Mouse (Mus musculus) kidney, embryonic 15.5 days (tissue): ENCODE data around the gene Cdc42ep4. TPM values are rescaled to one million over a fixed set of nuclear protein-coding genes. Genes with fewer than 3 reads are reported as not detected.

Experiments
- ATAC-seq: fragments of 200-750 bp; cut with Nextera tagmentation; replicated peaks from 2 replicates; pipeline ENCODE4 v1.8.0; 2017; ENCODE audit warnings: moderate TSS enrichment; ENCODE audit not compliant: low FRiP score
- H3K27ac ChIP-seq: fragments of 300-500 bp; sonication (generic); 2 replicates; pipeline ENCODE4 v1.5.1; 2015; ENCODE audit warnings: mild to moderate bottlenecking, inconsistent platforms
- H3K27me3 ChIP-seq: fragments of 300-500 bp; sonication (generic); 2 replicates; pipeline ENCODE4 v1.6.1; 2015; ENCODE audit warnings: inconsistent platforms
- H3K36me3 ChIP-seq: fragments of 300-500 bp; sonication (generic); 2 replicates; pipeline ENCODE4 v1.6.1; 2015; ENCODE audit warnings: inconsistent platforms
- H3K4me1 ChIP-seq: fragments of 300-500 bp; sonication (generic); 2 replicates; pipeline ENCODE4 v1.6.1; 2015; ENCODE audit warnings: inconsistent platforms
- H3K4me2 ChIP-seq: fragments of 300-500 bp; sonication (generic); 2 replicates; pipeline ENCODE4 v1.6.1; 2015; ENCODE audit warnings: moderate library complexity, mild to moderate bottlenecking, inconsistent platforms
- H3K4me3 ChIP-seq: fragments of 300-500 bp; sonication (generic); replicated peaks from 2 replicates; pipeline ENCODE4 v1.5.1; 2015; ENCODE audit warnings: mild to moderate bottlenecking, inconsistent platforms
- H3K9ac ChIP-seq: fragments of 300-500 bp; sonication (generic); 2 replicates; pipeline ENCODE4 v1.6.1; 2015; ENCODE audit warnings: mild to moderate bottlenecking, inconsistent platforms
- H3K9me3 ChIP-seq: fragments of 300-500 bp; sonication (generic); replicated peaks from 2 replicates; pipeline ENCODE4 v1.6.1; 2016; ENCODE audit warnings: inconsistent platforms
- WGBS: fragments of 180-500 bp; shearing (Covaris S2); methylation state at CpG from one replicate; pipeline ENCODE4 v1.1.7; 2015; ENCODE audit warnings: mixed read lengths; 5-methylcytosine and 5-hydroxymethylcytosine counted together
- polyA plus RNA-seq: library from polyadenylated mRNA; unstranded; fragments of >200 nt; fragmentation: Nextera tagmentation; extraction: Ambion mirVana; gene quantifications from 2 replicates; pipeline ENCODE4 v1.2.1, GENCODE M21; 2015

Gene Cdc42ep4
- polyA plus RNA-seq, 1 experiment from 2014 or later, result 66.7 TPM

- no peaks in the 10 kb centered on the region for H3K9me3 ChIP-seq
- no peak for ATAC-seq
- H3K27ac ChIP-seq, result no peak overlapping the region
- H3K9ac ChIP-seq, result no peak overlapping the region
- 86% methylated on average over 5 of the region's 5 CpGs for WGBS
- no peaks in the 10 kb centered on the region for H3K36me3 ChIP-seq
- peaks cover 15% of the 10 kb centered on the region for H3K4me1 ChIP-seq
- no peak overlapping the region for H3K4me3 ChIP-seq
- H3K27me3 ChIP-seq, result no peaks in the 10 kb centered on the region
- H3K4me2 ChIP-seq, result no peak overlapping the region
Observed at GRCm38 (mm10) chr11:113773191-113773590, 21.5 kb upstream of the Cdc42ep4 start.

GRCm38 (mm10) chr11:113771187-113771586 lies 19.5 kb upstream of the Cdc42ep4 start:
- 94% methylated on average over 13 of the region's 13 CpGs for WGBS
- H3K36me3 ChIP-seq, result no peaks in the 10 kb centered on the region

GRCm38 (mm10) chr11:113768356-113768755 lies 16.7 kb upstream of the Cdc42ep4 start:
- WGBS, result 69% methylated on average over 3 of the region's 3 CpGs
- H3K4me3 ChIP-seq, result no peak overlapping the region
- H3K9me3 ChIP-seq, result no peaks in the 10 kb centered on the region
- no peak overlapping the region for H3K27ac ChIP-seq
- no peak overlapping the region for H3K9ac ChIP-seq
- no peak for ATAC-seq
- H3K4me1 ChIP-seq, result peaks cover 29% of the 10 kb centered on the region
- H3K36me3 ChIP-seq, result no peaks in the 10 kb centered on the region
- no peaks in the 10 kb centered on the region for H3K27me3 ChIP-seq
- no peak overlapping the region for H3K4me2 ChIP-seq

More at GRCm38 (mm10) chr11:113771187-113771586, 19.5 kb upstream of the Cdc42ep4 start:
- Histone ChIP-seq H3K4me1 (peaks cover 18% of the 10 kb centered on the region), H3K4me3 (no peak overlapping the region), H3K27me3 (no peaks in the 10 kb centered on the region), H3K27ac (no peak overlapping the region), H3K9me3 (no peaks in the 10 kb centered on the region), H3K4me2 (no peak overlapping the region), H3K9ac (no peak overlapping the region)
- no peak for ATAC-seq

- H3K27ac ChIP-seq, result peak overlapping the region; percentile 39
- no peaks in the 10 kb centered on the region for H3K9me3 ChIP-seq
- WGBS, result 41% methylated on average over 8 of the region's 8 CpGs
- no peaks in the 10 kb centered on the region for H3K27me3 ChIP-seq
- H3K4me2 ChIP-seq, result 0 out of 2 replicates have a peak overlapping the region, but pooled peaks have one; percentile 6
- no peak overlapping the region for H3K4me3 ChIP-seq
- no peaks in the 10 kb centered on the region for H3K36me3 ChIP-seq
- H3K9ac ChIP-seq, result no peak overlapping the region
- peaks cover 32% of the 10 kb centered on the region for H3K4me1 ChIP-seq
- ATAC-seq, result peak; percentile 37; the same call in 1 of the 2 replicates
Observed at GRCm38 (mm10) chr11:113767285-113767684, 15.6 kb upstream of the Cdc42ep4 start.

DNA sequence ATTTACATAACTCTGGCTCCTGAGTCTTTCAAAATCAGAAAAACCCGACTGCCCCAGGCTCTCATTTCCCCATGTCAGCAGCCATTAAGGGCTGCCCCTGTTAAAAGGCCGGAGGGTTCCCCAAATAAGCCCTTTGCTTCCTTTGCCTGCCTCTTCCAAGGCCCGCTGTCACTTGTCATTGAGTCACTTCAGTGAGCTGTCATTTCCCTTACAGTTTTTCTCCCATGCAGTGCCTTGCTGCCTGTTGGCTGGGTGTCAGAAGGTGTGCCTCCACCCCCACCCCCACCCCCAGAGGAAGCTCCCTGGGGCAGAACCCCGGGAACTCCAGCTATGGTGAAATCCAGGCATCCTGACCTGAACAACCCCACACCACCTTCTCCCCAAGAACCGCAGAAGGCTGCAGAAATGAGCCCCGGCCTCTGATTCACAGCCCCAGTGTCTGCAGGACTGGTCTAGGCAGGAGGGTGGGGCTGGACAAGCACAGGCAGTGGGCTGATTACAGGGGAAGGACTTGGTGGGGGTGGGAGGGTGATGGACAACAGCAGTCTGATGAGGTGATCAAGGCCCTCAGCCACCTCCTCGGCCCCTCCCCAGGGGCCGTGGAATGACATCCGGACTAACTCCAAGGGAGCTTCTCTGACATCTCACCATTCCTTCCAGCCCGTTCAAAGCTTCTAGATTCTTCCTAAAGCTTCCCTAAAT lies 14.8 kb upstream of the Cdc42ep4 start:
- no peaks in the 10 kb centered on the region for H3K27me3 ChIP-seq
- peaks cover 32% of the 10 kb centered on the region for H3K4me1 ChIP-seq
- H3K4me3 ChIP-seq, result no peak overlapping the region
- no peak for ATAC-seq
- H3K27ac ChIP-seq, result peak overlapping the region; percentile 39; the same call in 1 of the 2 replicates
- H3K9ac ChIP-seq, result no peak overlapping the region
- no peak overlapping the region for H3K4me2 ChIP-seq
- H3K9me3 ChIP-seq, result no peaks in the 10 kb centered on the region
- H3K36me3 ChIP-seq, result no peaks in the 10 kb centered on the region
- WGBS, result 37% methylated on average over 10 of the region's 10 CpGs

DNA sequence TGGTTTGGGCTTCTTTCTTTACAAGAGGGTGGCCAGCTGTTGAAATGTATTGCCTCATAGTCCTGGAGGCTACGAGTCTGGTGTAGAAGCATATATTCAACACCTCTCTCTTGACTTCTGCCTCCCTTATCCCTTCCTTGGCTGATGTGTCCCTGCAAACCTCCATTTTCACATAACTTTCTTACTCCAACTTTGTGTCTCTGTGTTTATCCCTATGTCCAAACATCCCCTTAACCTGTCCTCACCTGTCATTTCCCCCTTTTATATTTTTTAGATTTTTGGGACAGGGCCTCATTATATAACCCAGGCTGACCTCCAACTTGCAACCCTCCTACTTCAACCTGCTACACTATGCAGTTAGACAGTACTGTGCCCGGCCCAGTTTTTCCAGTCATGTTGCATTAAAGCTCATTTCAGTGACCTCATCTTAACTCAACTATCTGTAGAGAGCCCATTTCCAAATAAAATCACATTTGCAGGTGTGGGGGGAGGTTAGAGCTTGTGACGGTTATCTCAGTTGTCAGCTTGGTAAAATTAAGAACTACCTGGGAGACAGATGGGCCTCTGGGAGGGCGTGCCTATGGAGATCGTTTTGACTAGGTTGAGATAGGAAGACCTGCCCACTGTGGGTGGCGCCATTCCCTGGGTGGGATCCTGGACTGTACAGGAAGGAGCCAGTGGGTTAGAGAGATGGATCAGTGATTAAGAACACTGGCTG lies 12.6 kb upstream of the Cdc42ep4 start:
- Histone ChIP-seq H3K27me3 (no peaks in the 10 kb centered on the region), H3K4me2 (no peak overlapping the region), H3K9ac (no peak overlapping the region), H3K36me3 (no peaks in the 10 kb centered on the region), H3K27ac (no peak overlapping the region), H3K4me3 (no peak overlapping the region), H3K9me3 (no peaks in the 10 kb centered on the region), H3K4me1 (peaks cover 32% of the 10 kb centered on the region)
- 84% methylated on average over 6 of the region's 6 CpGs for WGBS
- ATAC-seq, result no peak

DNA sequence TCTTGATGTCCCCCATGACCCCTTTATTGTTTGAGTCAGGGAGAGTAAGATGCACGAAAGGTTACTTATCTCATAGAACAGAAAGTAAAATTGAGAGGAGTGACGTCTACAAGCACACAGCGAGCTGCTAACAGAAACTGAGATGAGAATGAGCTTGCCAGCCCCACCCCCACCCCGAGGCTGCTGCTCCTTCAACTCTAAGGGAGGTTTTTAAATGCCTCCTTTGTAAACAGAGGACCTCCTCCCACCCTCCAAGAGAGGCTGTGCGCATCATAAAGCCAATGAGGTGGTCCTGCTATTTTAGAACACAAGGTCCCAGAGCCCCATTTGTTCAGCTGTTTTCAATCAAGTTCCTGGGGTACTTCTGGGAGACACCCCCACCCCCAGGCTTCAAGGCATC lies 11.8 kb upstream of the Cdc42ep4 start:
- no peak overlapping the region; the same call in 1 of the 2 replicates for H3K27ac ChIP-seq
- no peaks in the 10 kb centered on the region for H3K36me3 ChIP-seq
- no peak overlapping the region for H3K9ac ChIP-seq
- no peak overlapping the region for H3K4me3 ChIP-seq
- peak; percentile 44; the same call in 1 of the 2 replicates for ATAC-seq
- H3K9me3 ChIP-seq, result no peaks in the 10 kb centered on the region
- 12% methylated on average over 5 of the region's 5 CpGs for WGBS
- peak overlapping the region; percentile 28; the same call in 1 of the 2 replicates for H3K4me2 ChIP-seq
- peaks cover 32% of the 10 kb centered on the region for H3K4me1 ChIP-seq
- no peaks in the 10 kb centered on the region for H3K27me3 ChIP-seq

GRCm38 (mm10) chr11:113762136-113762797 lies 10.6 kb upstream of the Cdc42ep4 start:
- Histone ChIP-seq H3K9me3 (no peaks in the 10 kb centered on the region), H3K9ac (no peak overlapping the region), H3K27ac (no peak overlapping the region), H3K4me1 (peaks cover 25% of the 10 kb centered on the region), H3K27me3 (no peaks in the 10 kb centered on the region), H3K4me2 (no peak overlapping the region), H3K36me3 (no peaks in the 10 kb centered on the region), H3K4me3 (no peak overlapping the region)
- 67% methylated on average over 8 of the region's 8 CpGs for WGBS
- no peak for ATAC-seq

- no peak overlapping the region for H3K9ac ChIP-seq
- no peaks in the 10 kb centered on the region for H3K36me3 ChIP-seq
- no peak overlapping the region for H3K4me3 ChIP-seq
- peaks cover 19% of the 10 kb centered on the region for H3K4me1 ChIP-seq
- no peaks in the 10 kb centered on the region for H3K9me3 ChIP-seq
- no peaks in the 10 kb centered on the region for H3K27me3 ChIP-seq
- 83% methylated on average over 7 of the region's 7 CpGs for WGBS
- H3K4me2 ChIP-seq, result no peak overlapping the region
- H3K27ac ChIP-seq, result no peak overlapping the region
- no peak for ATAC-seq
Observed at GRCm38 (mm10) chr11:113761646-113762045, 10.0 kb upstream of the Cdc42ep4 start.

DNA sequence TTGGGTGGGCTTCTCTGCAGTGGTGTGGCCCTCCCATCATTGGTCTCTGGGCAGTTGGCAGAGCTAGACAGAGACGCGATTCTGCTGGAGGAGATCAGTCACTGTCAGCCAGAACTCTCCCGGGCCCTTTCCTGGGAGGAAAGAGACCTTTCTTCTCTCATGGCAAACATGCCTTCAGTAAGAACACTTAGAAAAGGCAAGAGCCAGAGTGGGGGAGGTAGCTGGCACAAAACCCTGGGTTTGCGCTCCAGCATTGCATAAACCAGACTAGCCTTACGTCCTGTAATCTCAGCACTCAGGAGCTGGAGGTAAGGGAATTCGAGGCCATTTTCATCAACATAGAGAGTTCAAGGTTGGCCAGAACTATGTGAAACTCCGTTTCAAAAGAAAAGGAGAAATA lies 8.8 kb upstream of the Cdc42ep4 start:
- Histone ChIP-seq H3K9ac (no peak overlapping the region), H3K27ac (no peak overlapping the region), H3K4me3 (no peak overlapping the region), H3K27me3 (no peaks in the 10 kb centered on the region), H3K36me3 (no peaks in the 10 kb centered on the region), H3K9me3 (no peaks in the 10 kb centered on the region), H3K4me1 (peaks cover 11% of the 10 kb centered on the region), H3K4me2 (no peak overlapping the region)
- no peak for ATAC-seq
- WGBS, result 54% methylated on average over 7 of the region's 7 CpGs

GRCm38 (mm10) chr11:113758851-113759250 lies 7.2 kb upstream of the Cdc42ep4 start:
- 94% methylated on average over 5 of the region's 5 CpGs for WGBS
- ATAC-seq, result no peak
- Histone ChIP-seq H3K9ac (no peak overlapping the region), H3K36me3 (no peaks in the 10 kb centered on the region), H3K4me3 (no peak overlapping the region), H3K9me3 (no peaks in the 10 kb centered on the region), H3K4me1 (peaks cover 21% of the 10 kb centered on the region), H3K27ac (no peak overlapping the region), H3K4me2 (no peak overlapping the region), H3K27me3 (no peaks in the 10 kb centered on the region)

DNA sequence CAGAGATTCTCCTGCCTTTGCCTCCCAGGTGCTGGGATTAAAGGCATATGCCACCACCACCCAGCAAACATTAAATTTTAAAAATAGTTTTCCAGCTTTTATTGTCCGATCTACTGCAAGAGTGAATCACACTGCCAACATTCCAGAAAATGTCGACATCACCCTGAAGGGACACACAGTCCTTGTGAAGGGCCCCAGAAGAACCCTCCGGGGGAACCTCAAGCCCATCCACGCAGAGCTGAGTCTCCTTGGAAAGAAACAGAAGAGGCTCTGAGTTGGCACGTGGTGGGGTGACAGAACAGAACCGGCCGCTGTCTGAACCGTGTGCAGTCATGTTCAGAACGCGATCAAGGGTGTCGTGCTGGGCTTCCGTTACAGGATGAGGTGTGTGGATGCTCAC lies 4.9 kb upstream of the Cdc42ep4 start:
- no peaks in the 10 kb centered on the region for H3K9me3 ChIP-seq
- no peak for ATAC-seq
- H3K4me2 ChIP-seq, result no peak overlapping the region
- no peak overlapping the region for H3K9ac ChIP-seq
- no peaks in the 10 kb centered on the region for H3K36me3 ChIP-seq
- H3K27ac ChIP-seq, result no peak overlapping the region
- peaks cover 23% of the 10 kb centered on the region for H3K4me1 ChIP-seq
- 95% methylated on average over 12 of the region's 12 CpGs for WGBS
- H3K27me3 ChIP-seq, result no peaks in the 10 kb centered on the region
- H3K4me3 ChIP-seq, result no peak overlapping the region
